Mouse (Mus musculus): ENCODE measurements at regions not wholly inside any gene's neighbourhood (a gene's known extent, or its start where the extent isn't known, plus 50 kb on each side); places are given as distances from the start of the nearest gene placed in this dataset.

GRCm38 (mm10) chr10:44939403-44939802 is 127.6 kb upstream of the Prep start:
- no peak for DNase-seq

DNA sequence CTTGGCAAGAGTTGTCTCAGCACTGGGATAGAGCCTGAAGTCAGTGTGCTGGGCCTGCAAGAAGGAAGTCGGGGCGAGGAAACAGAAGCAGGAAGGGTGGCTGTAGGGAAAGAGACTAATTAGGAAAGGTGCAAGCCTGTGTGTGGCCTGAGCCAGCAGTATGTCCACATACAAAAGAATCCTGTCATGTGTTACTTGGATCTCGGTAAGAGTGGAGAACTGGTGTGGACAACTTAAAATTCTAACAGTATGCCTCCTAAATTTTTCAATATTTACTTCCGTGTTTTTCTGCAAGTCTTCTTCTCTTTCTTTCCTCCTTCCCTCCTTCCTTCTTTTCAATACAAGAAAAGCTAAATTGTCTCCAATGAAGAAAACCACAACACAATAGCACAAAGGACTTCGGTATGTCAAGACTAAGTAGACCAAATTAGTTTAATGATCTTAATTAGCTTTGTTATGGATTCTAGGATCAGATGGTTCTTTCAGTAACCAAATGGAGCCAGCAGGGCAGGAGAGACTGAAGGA is 130.0 kb upstream of the Prep start:
- DNase-seq = no peak

DNA sequence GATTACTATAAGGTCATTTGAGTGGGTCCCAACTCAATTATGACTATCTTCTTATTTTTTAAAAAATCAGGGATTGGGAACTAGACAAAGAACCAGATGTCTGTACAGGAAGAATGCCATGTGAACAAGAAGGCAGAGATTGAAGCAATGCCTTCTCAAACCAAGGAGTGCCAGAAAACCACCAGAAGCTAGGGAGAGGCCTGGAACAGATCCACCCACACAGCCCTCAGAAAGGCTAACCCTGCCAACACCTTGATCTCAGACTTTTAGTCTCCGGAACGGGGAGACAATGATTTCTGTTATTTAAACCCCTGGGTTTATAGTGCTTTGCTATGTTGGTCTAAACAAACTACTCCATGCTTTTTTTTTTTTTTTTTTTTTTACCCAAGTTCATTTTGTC is 136.2 kb upstream of the Prep start:
- DNase-seq = no peak

- no peak for DNase-seq
Measured at GRCm38 (mm10) chr10:44913751-44914388, 153.1 kb upstream of the Prep start.

DNA sequence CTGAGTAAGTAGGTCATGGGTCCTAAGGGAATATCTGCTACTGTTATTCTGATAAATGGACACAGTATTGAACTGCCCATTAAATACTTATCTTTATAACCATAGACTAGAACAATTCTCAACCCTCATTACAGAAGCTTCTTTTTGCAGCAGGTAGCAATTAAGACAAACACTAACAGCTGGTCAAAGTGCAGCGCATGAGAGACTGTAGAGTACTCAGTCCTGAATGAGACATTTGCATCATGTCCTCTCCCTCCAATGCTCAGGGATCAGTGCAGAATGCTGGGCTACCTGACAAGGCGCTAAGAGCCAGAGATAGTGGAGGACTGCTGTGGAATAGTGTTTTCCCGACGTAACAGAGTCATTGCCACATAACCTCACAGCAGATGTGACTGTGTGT is 162.5 kb upstream of the Prep start:
- no peak for DNase-seq

DNA sequence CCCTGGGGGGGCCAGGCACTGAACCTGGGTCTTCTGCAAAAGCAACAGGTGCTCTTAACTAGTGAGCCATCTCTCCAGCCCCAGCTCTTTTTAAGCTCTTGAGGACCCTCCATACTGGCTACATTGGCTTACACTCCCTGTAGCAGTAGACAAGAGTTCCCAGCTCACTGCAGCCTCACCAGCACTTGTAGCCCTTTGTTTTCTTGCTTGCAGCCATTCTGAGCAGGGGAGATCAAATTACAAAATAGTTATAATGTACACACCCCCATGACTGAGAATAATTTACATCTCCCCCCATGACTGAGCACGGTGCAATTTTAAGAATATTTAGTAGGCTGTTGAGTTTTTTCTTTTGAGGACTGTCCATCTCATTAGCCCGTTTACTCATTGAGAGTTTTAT is 165.8 kb upstream of the Prep start:
- no peak for DNase-seq

DNA sequence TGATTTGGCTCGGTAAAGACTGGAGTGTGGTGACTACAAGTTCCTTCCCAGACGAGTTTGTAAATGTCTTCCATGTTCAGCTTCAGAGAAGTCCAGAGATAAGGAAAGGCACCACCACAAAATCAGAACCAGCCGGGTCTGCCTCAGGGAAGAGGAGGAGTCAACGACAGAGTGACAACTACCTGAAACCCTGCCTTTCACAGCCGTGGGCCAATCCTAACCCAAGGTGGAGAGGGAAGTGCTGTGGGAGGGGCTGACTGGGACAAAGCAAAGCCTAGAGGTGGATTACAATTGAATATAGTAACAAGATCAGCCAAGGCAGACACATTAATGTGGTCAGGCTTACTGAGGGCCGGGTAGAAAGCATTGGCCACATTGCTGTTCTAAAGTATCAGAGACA is 174.9 kb upstream of the Prep start:
- DNase-seq = no peak

DNA sequence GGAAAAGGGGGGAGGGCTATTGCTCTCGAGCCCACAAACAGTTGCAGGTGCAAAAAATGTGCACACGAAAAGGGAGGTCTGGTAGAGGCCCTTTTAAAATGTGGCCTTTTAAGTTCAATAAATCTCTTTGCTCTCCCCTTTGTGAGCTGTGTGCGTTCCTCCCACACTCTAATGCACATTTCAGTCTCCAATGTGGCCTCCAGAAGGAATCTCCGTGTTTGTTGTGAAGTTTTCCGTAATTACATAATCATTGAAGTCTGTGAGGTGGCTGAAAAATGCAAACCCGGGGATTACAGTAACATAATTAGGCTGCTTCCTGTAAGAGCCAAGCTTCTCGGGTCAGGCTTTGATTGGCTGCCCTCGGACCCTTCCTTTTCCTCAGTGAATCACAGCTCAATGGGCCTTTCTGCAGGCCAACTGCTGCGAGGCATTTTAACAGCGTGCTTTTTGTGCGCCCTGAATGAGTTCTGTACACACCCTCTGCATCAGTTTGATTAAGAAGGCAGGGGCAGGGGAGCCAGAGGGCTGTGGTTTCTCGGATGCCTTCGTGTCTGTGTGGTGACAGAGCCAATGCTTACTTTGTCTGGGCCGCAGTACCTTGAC is 179.8 kb upstream of the Prep start:
- DNase-seq = no peak

DNA sequence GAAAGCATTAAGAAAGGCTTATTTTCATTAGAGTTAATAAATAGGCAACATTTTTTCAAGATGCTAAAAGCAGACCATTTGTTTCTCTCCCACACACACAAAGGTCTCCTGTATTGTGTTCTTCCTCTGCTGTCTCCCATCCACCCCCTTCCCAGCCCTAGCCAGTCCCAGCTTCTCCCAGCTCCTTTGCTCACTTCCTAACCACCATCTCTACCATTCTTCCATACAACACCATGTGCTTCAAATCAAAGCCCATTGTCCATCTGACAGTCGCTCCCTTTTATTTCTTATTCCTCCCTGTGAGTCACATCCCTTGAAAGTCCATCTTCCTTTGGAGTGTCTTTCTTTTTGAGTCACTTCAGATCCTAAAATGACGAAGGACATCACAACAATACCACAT is 185.0 kb upstream of the Prep start:
- no peak for DNase-seq

DNA sequence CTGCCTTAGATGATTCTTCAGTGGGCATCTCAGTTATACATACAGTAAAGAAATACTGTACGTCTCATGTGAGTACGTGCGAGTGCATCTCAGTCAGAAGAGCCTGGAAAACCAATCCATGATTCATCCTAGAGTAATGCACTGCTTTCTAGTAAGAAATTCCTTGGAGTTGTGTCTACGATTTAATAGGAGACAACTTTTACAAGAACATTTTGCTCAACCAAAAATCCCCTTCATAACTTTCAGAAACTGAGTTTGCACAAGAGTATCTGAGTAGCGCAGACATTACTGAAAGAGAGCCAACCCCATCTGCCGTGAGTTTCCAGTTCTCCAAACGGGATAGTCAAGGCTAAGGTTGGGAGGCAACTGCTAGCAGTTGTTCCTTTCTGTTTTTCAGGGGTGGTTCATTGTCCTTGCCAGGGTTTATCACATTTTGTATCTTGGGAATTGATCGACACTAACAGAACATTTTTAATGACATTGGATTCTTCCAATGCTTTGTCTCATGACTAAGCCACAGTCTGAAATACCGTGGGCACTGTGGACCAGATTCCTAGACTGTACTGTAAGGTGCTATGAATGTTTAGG is 189.8 kb upstream of the Prep start:
- no peak for DNase-seq

GRCm38 (mm10) chr10:44873642-44874285 is 193.2 kb upstream of the Prep start:
- DNase-seq = no peak

GRCm38 (mm10) chr10:44864191-44864747 is 202.7 kb upstream of the Prep start:
- no peak for DNase-seq

DNA sequence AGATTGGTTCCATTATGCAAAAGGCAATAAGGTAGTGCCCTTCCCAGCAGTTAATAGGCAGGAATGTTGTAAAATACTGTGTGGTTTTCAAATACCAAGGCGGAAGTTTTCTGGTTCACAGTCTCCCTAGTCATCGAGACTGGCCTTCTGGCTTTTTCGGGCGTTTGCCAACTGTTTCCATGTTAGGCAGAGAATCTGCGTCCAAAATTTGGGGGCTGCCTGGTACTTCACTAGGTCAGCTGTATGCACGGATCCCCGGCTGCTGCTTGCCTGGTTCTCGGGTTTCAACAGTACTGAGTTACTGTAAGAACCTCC is 204.7 kb upstream of the Prep start:
- DNase-seq = no peak

DNA sequence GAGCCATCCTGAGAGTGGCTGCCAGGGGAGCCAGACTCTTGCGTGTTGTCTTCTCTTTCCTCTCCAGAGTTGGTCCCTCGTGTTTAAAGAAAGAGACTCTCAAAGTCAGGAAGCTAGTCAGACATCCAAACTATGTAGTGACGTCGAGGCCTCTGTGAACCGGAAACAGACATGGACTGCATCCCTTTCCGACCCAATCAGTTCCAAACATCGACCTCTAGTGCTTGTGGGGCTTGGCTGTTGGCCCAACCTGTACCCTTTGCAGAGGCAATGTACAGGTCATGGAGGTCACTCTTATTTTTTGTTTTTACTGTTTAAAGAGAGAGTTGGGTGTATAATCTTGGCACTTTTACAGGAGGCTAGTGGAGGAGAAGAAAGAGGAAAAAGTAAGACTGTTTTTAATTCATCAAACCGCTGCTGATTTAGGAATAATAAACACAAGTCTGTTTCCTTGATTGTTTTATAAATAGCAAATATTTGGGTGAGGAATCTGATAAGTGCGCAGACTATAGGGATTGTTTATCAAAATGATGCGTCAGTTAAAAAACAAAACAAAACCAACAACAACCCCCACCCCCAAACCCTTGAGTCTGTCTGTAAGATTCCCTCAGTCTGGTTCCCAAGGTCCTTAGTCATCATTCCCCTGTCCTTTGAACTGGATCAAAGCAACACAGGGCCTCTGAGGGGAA is 205.2 kb upstream of the Prep start:
- DNase-seq = no peak

DNA sequence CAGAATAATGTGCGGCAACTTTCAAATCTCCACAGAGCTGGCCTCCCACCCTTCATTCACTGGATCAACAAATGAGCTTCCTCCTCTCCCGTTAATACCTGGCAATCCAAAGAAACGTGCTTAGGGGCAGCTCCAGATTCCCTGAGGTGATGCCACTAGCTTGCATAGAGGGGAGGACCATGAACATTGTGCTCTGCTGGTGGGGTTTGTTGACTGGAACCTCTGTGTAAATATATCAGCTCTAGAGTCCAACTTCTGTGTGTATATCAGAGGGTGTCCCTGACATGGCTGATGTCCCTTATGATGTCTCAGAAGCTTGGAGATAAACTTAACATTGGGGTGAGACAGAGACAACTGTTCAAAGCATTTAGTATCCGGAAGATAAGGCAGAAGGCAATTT is 209.6 kb upstream of the Prep start:
- no peak for DNase-seq

DNA sequence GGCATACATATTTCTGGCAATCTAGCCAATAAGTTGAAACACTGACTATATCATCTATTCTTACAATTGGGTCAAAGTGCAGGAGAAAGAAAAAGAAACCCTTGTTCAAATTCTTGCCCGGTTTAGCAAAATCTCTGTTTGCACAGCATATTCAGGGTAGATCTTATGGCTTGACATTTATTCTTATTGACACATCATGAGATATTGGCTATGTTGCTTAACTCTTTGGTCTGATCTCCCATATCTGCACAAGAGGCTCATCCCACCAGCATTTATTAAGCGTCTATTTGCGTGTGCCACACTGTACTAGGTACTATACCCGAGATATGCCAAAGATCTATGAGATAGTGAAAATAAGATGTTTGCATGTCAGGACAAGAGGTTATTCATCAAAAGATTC is 212.9 kb upstream of the Prep start:
- DNase-seq = no peak

- no peak for DNase-seq
Measured at GRCm38 (mm10) chr10:44849016-44849415, 218.0 kb upstream of the Prep start.

DNA sequence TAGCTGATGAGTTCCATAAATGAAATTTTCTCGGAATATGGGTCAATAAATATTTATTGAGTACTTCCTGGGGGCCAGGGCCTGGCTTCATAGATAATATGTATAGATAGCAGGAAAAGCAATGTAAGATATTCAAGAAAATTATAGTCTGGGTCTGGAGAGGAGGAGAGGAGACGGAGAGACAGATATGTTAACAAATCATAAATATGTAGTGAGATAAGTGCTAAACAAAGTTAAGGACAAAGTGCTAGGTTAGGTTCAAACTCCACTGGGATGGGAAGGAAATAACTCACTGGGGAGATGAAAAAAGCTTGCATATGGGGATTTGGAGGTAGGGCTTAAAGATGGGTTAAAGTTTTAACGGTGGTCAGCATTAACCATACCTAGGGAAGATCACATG is 220.2 kb upstream of the Prep start:
- DNase-seq = no peak

DNA sequence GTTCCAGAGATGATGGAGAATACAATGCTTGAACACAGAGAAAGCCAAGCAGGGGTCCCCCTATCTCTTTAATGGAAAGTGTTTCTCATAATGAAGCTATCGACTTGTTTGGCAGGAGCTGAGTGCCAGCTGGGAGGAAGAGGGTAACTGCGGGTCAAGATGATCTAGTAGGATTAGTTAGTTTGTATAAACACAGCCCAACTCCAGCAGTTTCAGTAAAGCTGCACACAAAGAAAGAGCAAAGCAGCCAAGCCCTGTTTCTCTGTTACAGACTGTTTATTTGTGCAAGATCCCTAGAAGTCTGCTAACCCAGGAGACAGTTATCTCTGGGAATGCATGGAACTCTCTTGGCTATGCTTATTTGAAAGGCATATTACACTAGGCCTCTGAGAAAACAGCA is 220.9 kb upstream of the Prep start:
- no peak for DNase-seq

DNA sequence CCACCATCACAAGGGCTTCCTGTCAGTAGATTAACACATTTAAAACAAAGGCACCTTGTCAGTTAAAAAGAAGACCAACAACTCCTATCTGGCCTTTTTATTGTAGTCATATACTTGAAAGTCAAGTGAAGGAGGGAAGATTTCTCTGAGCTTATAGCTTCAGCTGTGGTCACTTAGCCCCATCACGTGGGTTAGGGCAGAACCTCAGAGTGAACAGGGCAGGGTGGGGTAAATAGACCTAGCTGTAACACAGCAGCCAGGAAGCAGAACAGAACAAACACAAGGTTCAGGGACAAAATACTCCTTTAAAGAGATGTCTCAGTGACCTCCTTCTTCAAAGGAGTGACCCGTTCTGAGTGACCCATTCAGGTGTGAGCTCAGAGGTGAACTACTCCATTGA is 226.6 kb upstream of the Prep start:
- no peak for DNase-seq

DNA sequence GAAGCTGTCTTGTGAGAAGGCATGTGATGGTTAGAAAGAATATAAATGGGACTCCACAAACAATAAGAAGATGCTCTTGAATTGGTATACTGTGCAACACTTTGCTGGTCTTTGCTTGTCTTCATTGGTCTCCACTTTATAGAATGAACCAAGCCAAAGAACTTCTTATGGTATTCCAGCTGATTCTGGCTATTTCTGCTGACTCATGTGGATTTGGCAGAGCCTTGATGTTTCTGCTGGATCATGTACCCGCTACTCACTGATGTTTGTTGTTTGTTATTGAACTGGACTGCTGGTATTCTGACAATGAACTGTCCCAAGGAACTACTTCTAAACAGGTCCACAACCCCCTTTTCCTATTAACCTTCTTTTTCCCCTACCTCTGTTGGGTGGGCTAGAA is 234.5 kb upstream of the Prep start:
- DNase-seq = no peak

GRCm38 (mm10) chr10:44826271-44826670 is 240.7 kb upstream of the Prep start:
- DNase-seq = no peak

DNA sequence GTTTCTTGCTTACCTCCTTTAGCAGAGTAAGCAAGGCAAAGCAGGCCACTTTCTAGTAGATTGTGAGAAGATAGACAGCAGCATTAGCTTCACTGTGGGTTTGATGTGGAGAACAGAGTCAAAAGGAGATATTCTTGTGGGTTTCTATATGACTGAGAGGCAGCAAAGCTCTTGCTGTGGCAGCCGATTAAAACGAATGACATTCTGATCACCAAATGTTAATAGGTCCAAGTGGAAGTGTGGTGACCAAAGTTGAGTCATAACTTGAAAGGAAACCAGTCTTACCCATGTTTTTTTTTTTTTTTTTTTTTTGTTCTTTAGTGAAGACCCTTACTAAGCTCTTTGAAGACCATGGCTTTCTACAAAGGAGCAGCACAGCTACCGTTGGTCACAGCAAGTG is 245.3 kb upstream of the Prep start:
- DNase-seq = no peak

Measured in thymus, postnatal 25 days (tissue).